Mouse (Mus musculus) stomach, postnatal 0 days (tissue): ENCODE data around the gene Chga. TPM values are rescaled to one million over a fixed set of nuclear protein-coding genes. Genes with fewer than 3 reads are reported as not detected.

ENCODE experiments used
- ATAC-seq: fragments of 200-750 bp; cut with Nextera tagmentation; 2 replicates; pipeline ENCODE4 v1.8.0; 2017; ENCODE audit not compliant: low FRiP score, low TSS enrichment
- DNase-seq: peaks from one replicate; pipeline ENCODE4 v3.0.0-alpha.2; 2016; ENCODE audit warnings: low spot score
- H3K27ac ChIP-seq: fragments of 300-500 bp; sonication (generic); replicated peaks from 2 replicates; pipeline ENCODE4 v1.5.1; 2014; ENCODE audit warnings: mild to moderate bottlenecking, control low read depth
- H3K27me3 ChIP-seq: fragments of 300-500 bp; sonication (generic); 2 replicates; pipeline ENCODE4 v1.6.1; 2014; ENCODE audit warnings: low read length; ENCODE audit not compliant: control insufficient read depth, insufficient read depth
- H3K36me3 ChIP-seq: fragments of 300-500 bp; sonication (generic); 2 replicates; pipeline ENCODE4 v1.6.1; 2014; ENCODE audit warnings: low read length, mixed read lengths; ENCODE audit not compliant: control insufficient read depth, insufficient read depth
- H3K4me1 ChIP-seq: fragments of 300-500 bp; sonication (generic); replicated peaks from 2 replicates; pipeline ENCODE4 v1.6.1; 2014; ENCODE audit warnings: antibody characterized with exemption; ENCODE audit not compliant: control insufficient read depth, insufficient read depth
- H3K4me2 ChIP-seq: fragments of 300-500 bp; sonication (generic); replicated peaks from 2 replicates; pipeline ENCODE4 v1.6.1; 2014; ENCODE audit warnings: low read depth, mild to moderate bottlenecking, control low read depth, moderate library complexity
- H3K4me3 ChIP-seq: fragments of 300-500 bp; sonication (generic); 2 replicates; pipeline ENCODE4 v1.5.1; 2014; ENCODE audit warnings: low read depth, low read length, control low read depth
- H3K9ac ChIP-seq: fragments of 300-500 bp; sonication (generic); 2 replicates; pipeline ENCODE4 v1.6.1; 2014; ENCODE audit warnings: mild to moderate bottlenecking, low read length, control low read depth, mixed read lengths
- H3K9me3 ChIP-seq: fragments of 300-500 bp; sonication (generic); 2 replicates; pipeline ENCODE4 v1.6.1; 2016; ENCODE audit warnings: low read length; ENCODE audit not compliant: control insufficient read depth
- CTCF ChIP-seq: IDR thresholded peaks from 2 replicates; pipeline ENCODE4 v1.5.1; 2016; ENCODE audit warnings: antibody characterized with exemption, low read depth, mild to moderate bottlenecking, moderate library complexity
- EP300 ChIP-seq: optimal IDR thresholded peaks from 2 replicates; pipeline ENCODE3; 2016; ENCODE audit warnings: antibody characterized with exemption
- WGBS: fragments of 180-500 bp; shearing (Covaris S2); extraction: QIAGEN DNeasy Blood & Tissue Kit; methylation state at CpG from one replicate; pipeline ENCODE4 v1.1.7; 2014; 5-methylcytosine and 5-hydroxymethylcytosine counted together
- polyA plus RNA-seq: library from polyadenylated mRNA; unstranded; fragments of >200 nt; fragmentation: Nextera tagmentation; extraction: Ambion mirVana; gene quantifications from 2 replicates; pipeline ENCODE4 v1.2.1, GENCODE M21; 2015

Gene Chga
- polyA plus RNA-seq, 1 experiment from 2014 or later = 28.9 TPM

GRCm38 (mm10) chr12:102566951-102567350 is 12.2 kb downstream of the Chga start:
- ATAC-seq = no peak
- no peak overlapping the region for H3K4me3 ChIP-seq
- H3K9me3 ChIP-seq = no peaks in the 10 kb centered on the region
- H3K4me1 ChIP-seq = no peaks in the 10 kb centered on the region
- no peaks in the 10 kb centered on the region for H3K27me3 ChIP-seq
- H3K9ac ChIP-seq = no peak overlapping the region
- H3K4me2 ChIP-seq = no peak overlapping the region
- TF ChIP-seq EP300 (no peak), CTCF (no peak)
- WGBS = 80% methylated on average over 2 of the region's 2 CpGs
- no peak for DNase-seq
- no peaks in the 10 kb centered on the region; the same call in 1 of the 2 replicates for H3K36me3 ChIP-seq
- no peak overlapping the region for H3K27ac ChIP-seq

GRCm38 (mm10) chr12:102568219-102568618 is 13.4 kb downstream of the Chga start:
- H3K9me3 ChIP-seq = no peaks in the 10 kb centered on the region
- H3K4me2 ChIP-seq = no peak overlapping the region
- ATAC-seq (no peak), DNase-seq (no peak)
- no peak overlapping the region for H3K4me3 ChIP-seq
- 72% methylated on average over 7 of the region's 7 CpGs for WGBS
- no peaks in the 10 kb centered on the region; the same call in 1 of the 2 replicates for H3K36me3 ChIP-seq
- no peak overlapping the region for H3K27ac ChIP-seq
- no peaks in the 10 kb centered on the region for H3K27me3 ChIP-seq
- no peaks in the 10 kb centered on the region for H3K4me1 ChIP-seq
- TF ChIP-seq EP300 = no peak
- no peak for TF ChIP-seq CTCF
- no peak overlapping the region for H3K9ac ChIP-seq

GRCm38 (mm10) chr12:102570111-102570510 is 15.3 kb downstream of the Chga start:
- ATAC-seq (no peak), DNase-seq (no peak)
- TF ChIP-seq CTCF (no peak), EP300 (no peak)
- H3K4me1 ChIP-seq = no peaks in the 10 kb centered on the region
- no peak overlapping the region for H3K27ac ChIP-seq
- no peak overlapping the region for H3K4me2 ChIP-seq
- H3K36me3 ChIP-seq = no peaks in the 10 kb centered on the region; the same call in 1 of the 2 replicates
- H3K27me3 ChIP-seq = no peaks in the 10 kb centered on the region
- no peaks in the 10 kb centered on the region for H3K9me3 ChIP-seq
- 91% methylated on average over 13 of the region's 13 CpGs for WGBS
- no peak overlapping the region for H3K9ac ChIP-seq
- no peak overlapping the region for H3K4me3 ChIP-seq

- 67% methylated on average over 5 of the region's 5 CpGs for WGBS
- TF ChIP-seq CTCF = no peak
- TF ChIP-seq EP300 = no peak
- Histone ChIP-seq H3K36me3 (no peaks in the 10 kb centered on the region; the same call in 1 of the 2 replicates), H3K9ac (no peak overlapping the region), H3K27me3 (no peaks in the 10 kb centered on the region), H3K9me3 (no peaks in the 10 kb centered on the region), H3K4me1 (no peaks in the 10 kb centered on the region), H3K4me3 (no peak overlapping the region), H3K27ac (no peak overlapping the region), H3K4me2 (no peak overlapping the region)
- DNase-seq (no peak), ATAC-seq (no peak)
These were observed 16.0 kb downstream of the Chga start for GRCm38 (mm10) chr12:102570734-102571133.

GRCm38 (mm10) chr12:102571666-102572065 is 16.9 kb downstream of the Chga start:
- ATAC-seq (no peak), DNase-seq (no peak)
- no peak overlapping the region for H3K4me2 ChIP-seq
- no peaks in the 10 kb centered on the region for H3K27me3 ChIP-seq
- H3K4me3 ChIP-seq = no peak overlapping the region
- no peaks in the 10 kb centered on the region; the same call in 1 of the 2 replicates for H3K36me3 ChIP-seq
- 90% methylated on average over 9 of the region's 9 CpGs for WGBS
- no peak for TF ChIP-seq EP300
- no peak for TF ChIP-seq CTCF
- no peaks in the 10 kb centered on the region for H3K9me3 ChIP-seq
- H3K9ac ChIP-seq = no peak overlapping the region
- no peaks in the 10 kb centered on the region for H3K4me1 ChIP-seq
- no peak overlapping the region for H3K27ac ChIP-seq

- no peak overlapping the region for H3K4me3 ChIP-seq
- no peaks in the 10 kb centered on the region for H3K4me1 ChIP-seq
These were observed 18.3 kb downstream of the Chga start for GRCm38 (mm10) chr12:102573036-102573435.

More at GRCm38 (mm10) chr12:102573036-102573435, 18.3 kb downstream of the Chga start:
- no peak overlapping the region for H3K9ac ChIP-seq
- DNase-seq (no peak), ATAC-seq (no peak)
- 71% methylated on average over 7 of the region's 7 CpGs for WGBS
- no peak overlapping the region for H3K4me2 ChIP-seq
- no peaks in the 10 kb centered on the region; the same call in 1 of the 2 replicates for H3K36me3 ChIP-seq
- H3K27ac ChIP-seq = no peak overlapping the region
- H3K27me3 ChIP-seq = no peaks in the 10 kb centered on the region
- no peak for TF ChIP-seq CTCF
- no peak for TF ChIP-seq EP300
- no peaks in the 10 kb centered on the region for H3K9me3 ChIP-seq
